Mouse (Mus musculus): Measurements from ENCODE around the gene Zfp46. TPM values are rescaled to one million over a fixed set of nuclear protein-coding genes. Genes with fewer than 3 reads are reported as not detected.

Gene Zfp46
- polyA plus RNA-seq, 1 experiment: 15.6 TPM

DNA sequence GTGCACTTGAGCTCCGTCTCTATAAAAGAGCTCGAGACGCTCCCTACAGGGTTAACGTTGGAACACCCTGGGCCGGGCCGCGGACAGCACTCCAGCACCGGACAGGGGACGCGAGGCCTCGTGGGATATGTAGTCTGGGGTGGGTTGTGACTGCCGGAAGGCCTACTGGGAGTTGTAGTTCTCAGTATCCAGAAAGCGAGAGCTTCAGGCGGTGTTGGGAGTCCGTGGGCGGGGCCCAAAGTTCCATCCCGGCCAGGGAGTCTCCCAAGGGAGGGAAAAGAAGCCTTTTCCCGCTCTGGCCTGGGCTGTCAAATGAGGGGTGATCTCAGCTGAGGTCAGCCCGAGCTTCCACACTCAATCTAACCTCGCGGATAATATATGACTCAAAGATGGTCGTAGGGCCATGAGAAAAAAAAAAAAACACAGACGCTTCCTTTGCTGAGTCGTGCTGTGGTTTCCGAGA, 896 bp downstream of the Zfp46 start:
- WGBS: under 1% methylated on average over 25 of the region's 25 CpGs
- H3K36me3 ChIP-seq (ENCODE audit: control insufficient read depth, insufficient read depth, low read length): peaks cover 8% of the 10 kb centered on the region
- H3K4me1 ChIP-seq (replicated peaks; ENCODE audit: control insufficient read depth, insufficient read depth, low read length): peaks cover 9% of the 10 kb centered on the region
- DNase-seq: peak; percentile 92
- H3K27ac ChIP-seq (ENCODE audit: control insufficient read depth, insufficient read depth, low read length): peak overlapping the region; percentile 43
- H3K27me3 ChIP-seq (ENCODE audit: control insufficient read depth, insufficient read depth, low read length): no peaks in the 10 kb centered on the region
- TF ChIP-seq POLR2A (IDR thresholded peaks at IDR 0.05; ENCODE audit: control insufficient read depth, extremely low read depth, insufficient read depth, low read length, poor library complexity) (0 out of 2 replicates have a peak, but pooled peaks have one; percentile 36), CTCF (IDR thresholded peaks at IDR 0.05; ENCODE audit: borderline replicate concordance, control insufficient read depth, extremely low read depth, insufficient read depth, low read length, poor library complexity) (no peak)
- H3K4me3 ChIP-seq (ENCODE audit: control insufficient read depth, insufficient read depth, low read length): peak overlapping the region; percentile 63

DNA sequence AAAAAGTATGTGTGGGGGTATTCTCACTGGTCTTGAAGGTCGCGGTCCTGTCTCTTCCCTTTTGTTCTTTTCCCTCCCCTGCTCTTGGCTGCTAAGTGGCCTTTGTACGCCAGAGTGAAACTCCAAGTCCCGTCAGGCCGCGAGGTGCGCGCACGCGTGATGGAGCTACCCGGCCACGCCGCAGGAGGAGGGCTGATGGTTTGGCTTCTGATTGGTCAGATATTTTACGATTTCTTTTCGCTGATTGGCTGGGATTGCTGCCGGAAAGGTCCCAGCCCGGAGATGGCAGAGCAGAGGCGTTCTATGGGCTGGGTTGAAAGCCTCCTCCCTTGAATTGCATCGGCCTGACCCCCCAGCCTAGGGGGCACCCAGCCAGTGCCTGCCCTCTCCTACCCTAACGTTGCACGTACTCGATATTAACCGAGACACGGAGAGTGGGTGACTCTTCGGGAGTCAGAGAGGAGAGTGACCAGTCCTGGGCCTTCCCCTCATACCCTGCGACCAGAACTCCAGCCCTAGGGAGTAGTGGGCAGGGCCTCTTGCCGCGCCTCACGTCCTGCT, 1.4 kb downstream of the Zfp46 start:
- H3K36me3 ChIP-seq (ENCODE audit: control insufficient read depth, insufficient read depth, low read length): peaks cover 13% of the 10 kb centered on the region
- H3K27ac ChIP-seq (ENCODE audit: control insufficient read depth, insufficient read depth, low read length): peak overlapping the region; percentile 43
- H3K4me1 ChIP-seq (replicated peaks; ENCODE audit: control insufficient read depth, insufficient read depth, low read length): peaks cover 9% of the 10 kb centered on the region
- H3K27me3 ChIP-seq (ENCODE audit: control insufficient read depth, insufficient read depth, low read length): no peaks in the 10 kb centered on the region
- H3K4me3 ChIP-seq (ENCODE audit: control insufficient read depth, insufficient read depth, low read length): peak overlapping the region; percentile 72
- DNase-seq: peak; percentile 96
- TF ChIP-seq CTCF (IDR thresholded peaks at IDR 0.05; ENCODE audit: borderline replicate concordance, control insufficient read depth, extremely low read depth, insufficient read depth, low read length, poor library complexity): peak; percentile 34; the same call in 1 of the 2 replicates
- TF ChIP-seq POLR2A (IDR thresholded peaks at IDR 0.05; ENCODE audit: control insufficient read depth, extremely low read depth, insufficient read depth, low read length, poor library complexity): peak; percentile 51; the same call in 1 of the 2 replicates
- WGBS: under 1% methylated on average over 29 of the region's 29 CpGs

DNA sequence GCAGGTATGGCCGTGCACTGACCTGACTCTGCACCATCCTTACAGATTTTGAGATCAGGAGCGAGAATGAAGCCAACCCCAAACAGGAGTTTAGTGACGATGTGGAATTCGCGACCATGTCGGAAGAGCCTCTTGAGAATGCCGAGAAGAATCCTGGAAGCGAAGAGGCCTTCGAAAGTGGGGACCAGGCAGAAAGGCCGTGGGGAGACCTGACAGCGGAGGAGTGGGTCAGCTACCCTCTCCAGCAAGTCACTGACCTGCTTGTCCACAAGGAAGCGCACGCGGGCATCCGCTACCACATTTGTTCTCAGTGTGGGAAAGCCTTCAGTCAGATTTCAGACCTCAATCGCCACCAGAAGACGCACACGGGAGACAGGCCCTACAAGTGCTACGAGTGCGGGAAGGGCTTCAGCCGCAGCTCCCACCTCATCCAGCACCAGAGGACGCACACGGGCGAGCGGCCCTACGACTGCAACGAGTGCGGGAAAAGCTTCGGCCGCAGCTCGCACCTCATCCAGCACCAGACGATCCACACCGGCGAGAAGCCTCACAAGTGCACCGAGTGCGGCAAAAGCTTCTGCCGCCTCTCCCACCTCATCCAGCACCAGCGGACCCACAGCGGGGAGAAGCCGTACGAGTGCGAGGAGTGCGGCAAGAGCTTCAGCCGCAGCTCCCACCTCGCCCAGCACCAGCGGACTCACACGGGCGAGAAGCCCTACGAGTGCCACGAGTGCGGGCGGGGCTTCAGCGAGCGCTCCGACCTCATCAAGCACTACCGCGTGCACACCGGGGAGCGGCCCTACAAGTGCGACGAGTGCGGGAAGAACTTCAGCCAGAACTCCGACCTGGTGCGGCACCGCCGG, 5.7 kb downstream of the Zfp46 start:
- H3K36me3 ChIP-seq (ENCODE audit: control insufficient read depth, insufficient read depth, low read length): peaks cover 41% of the 10 kb centered on the region
- TF ChIP-seq POLR2A (IDR thresholded peaks at IDR 0.05; ENCODE audit: control insufficient read depth, extremely low read depth, insufficient read depth, low read length, poor library complexity): no peak
- peaks cover 3% of the 10 kb centered on the region; the same call in 1 of the 2 replicates for H3K4me1 ChIP-seq (replicated peaks; ENCODE audit: control insufficient read depth, insufficient read depth, low read length)
- no peak overlapping the region for H3K27ac ChIP-seq (ENCODE audit: control insufficient read depth, insufficient read depth, low read length)
- no peak for DNase-seq
- H3K27me3 ChIP-seq (ENCODE audit: control insufficient read depth, insufficient read depth, low read length): no peaks in the 10 kb centered on the region
- WGBS: 97% methylated on average over 66 of the region's 66 CpGs
- H3K4me3 ChIP-seq (ENCODE audit: control insufficient read depth, insufficient read depth, low read length): no peak overlapping the region

DNA sequence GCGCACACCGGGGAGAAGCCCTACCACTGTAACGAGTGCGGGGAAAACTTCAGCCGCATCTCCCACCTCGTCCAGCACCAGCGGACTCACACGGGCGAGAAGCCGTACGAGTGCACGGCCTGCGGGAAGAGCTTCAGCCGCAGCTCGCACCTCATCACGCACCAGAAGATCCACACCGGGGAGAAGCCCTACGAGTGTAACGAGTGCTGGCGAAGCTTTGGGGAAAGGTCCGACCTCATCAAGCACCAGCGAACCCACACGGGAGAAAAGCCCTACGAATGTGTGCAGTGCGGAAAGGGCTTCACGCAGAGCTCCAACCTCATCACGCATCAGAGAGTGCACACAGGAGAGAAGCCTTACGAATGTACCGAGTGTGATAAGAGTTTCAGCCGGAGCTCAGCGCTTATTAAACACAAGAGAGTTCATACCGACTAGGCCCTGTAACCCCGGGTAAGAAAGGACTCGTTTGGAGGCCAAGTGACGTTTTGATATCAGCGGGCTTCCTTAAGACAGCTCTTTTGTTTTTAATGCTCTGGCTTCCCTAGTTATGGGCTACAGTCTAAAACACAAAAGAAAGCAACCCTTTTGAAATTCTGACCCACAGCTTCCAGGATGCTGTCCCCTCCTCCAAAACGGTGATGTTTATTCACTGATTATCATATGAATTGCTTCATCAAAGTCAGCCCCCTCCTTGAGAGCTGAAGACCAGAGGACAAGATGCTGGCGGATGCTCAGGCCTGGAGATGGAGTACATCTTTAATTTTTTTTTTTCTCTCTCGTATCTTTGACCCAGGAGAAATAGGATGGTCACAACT, 6.5 kb downstream of the Zfp46 start:
- no peak for DNase-seq
- Histone ChIP-seq H3K27me3 (ENCODE audit: control insufficient read depth, insufficient read depth, low read length) (no peaks in the 10 kb centered on the region), H3K4me1 (replicated peaks; ENCODE audit: control insufficient read depth, insufficient read depth, low read length) (0 out of 2 replicates have a peak, but pooled peaks cover 3% of the 10 kb centered on the region), H3K4me3 (ENCODE audit: control insufficient read depth, insufficient read depth, low read length) (no peak overlapping the region), H3K27ac (ENCODE audit: control insufficient read depth, insufficient read depth, low read length) (no peak overlapping the region), H3K36me3 (ENCODE audit: control insufficient read depth, insufficient read depth, low read length) (peaks cover 41% of the 10 kb centered on the region)
- WGBS: 96% methylated on average over 39 of the region's 39 CpGs
- TF ChIP-seq CTCF (IDR thresholded peaks at IDR 0.05; ENCODE audit: borderline replicate concordance, control insufficient read depth, extremely low read depth, insufficient read depth, low read length, poor library complexity) (no peak), POLR2A (IDR thresholded peaks at IDR 0.05; ENCODE audit: control insufficient read depth, extremely low read depth, insufficient read depth, low read length, poor library complexity) (no peak)

DNA sequence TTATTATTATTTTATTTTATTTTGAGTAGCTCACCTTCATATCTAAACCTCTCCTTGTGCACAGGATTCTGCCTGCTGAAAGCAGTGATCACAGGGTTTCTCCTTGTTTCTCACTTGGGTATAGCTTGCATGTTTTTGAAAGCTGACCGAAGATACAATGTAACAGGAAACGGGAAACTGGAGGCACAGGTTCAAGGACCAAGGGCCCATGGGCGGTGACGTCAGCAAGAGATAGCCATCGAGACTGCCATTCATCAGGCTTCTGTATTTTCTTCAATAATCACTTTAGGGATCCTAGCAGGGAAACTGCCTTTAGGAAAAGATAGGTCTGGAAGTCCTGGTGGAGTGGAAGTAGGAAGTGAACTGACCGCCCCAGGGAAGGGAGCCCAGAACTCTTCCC, 7.2 kb downstream of the Zfp46 start:
- Histone ChIP-seq H3K36me3 (ENCODE audit: control insufficient read depth, insufficient read depth, low read length) (peaks cover 41% of the 10 kb centered on the region), H3K4me3 (ENCODE audit: control insufficient read depth, insufficient read depth, low read length) (no peak overlapping the region), H3K27me3 (ENCODE audit: control insufficient read depth, insufficient read depth, low read length) (no peaks in the 10 kb centered on the region), H3K27ac (ENCODE audit: control insufficient read depth, insufficient read depth, low read length) (no peak overlapping the region), H3K4me1 (replicated peaks; ENCODE audit: control insufficient read depth, insufficient read depth, low read length) (0 out of 2 replicates have a peak, but pooled peaks cover 1% of the 10 kb centered on the region)
- DNase-seq: no peak
- 96% methylated on average over 6 of the region's 6 CpGs for WGBS
- no peak for TF ChIP-seq POLR2A (IDR thresholded peaks at IDR 0.05; ENCODE audit: control insufficient read depth, extremely low read depth, insufficient read depth, low read length, poor library complexity)
- no peak for TF ChIP-seq CTCF (IDR thresholded peaks at IDR 0.05; ENCODE audit: borderline replicate concordance, control insufficient read depth, extremely low read depth, insufficient read depth, low read length, poor library complexity)

DNA sequence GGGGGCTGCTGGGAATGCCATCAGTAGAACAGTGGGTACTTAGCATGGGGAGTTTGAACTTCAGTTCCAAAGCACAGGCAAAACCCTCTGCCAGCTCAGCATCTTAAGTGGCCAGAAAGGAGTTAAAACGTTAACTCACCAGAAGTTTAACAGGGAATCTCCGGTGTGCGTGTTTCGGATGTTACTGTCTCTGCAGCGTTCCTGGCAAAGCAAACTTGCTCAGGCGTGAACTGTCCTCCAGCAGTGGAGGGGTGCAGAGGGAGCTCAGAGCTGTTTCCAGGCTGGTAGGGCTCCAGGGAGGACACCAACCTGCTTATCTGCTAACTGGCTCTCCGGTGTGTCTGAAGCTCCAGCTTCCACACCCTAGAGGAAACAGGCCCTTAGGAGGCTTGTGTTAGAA, 11.5 kb downstream of the Zfp46 start:
- TF ChIP-seq CTCF (IDR thresholded peaks at IDR 0.05; ENCODE audit: borderline replicate concordance, control insufficient read depth, extremely low read depth, insufficient read depth, low read length, poor library complexity) (no peak), POLR2A (IDR thresholded peaks at IDR 0.05; ENCODE audit: control insufficient read depth, extremely low read depth, insufficient read depth, low read length, poor library complexity) (no peak)
- DNase-seq: no peak
- Histone ChIP-seq H3K27me3 (ENCODE audit: control insufficient read depth, insufficient read depth, low read length) (no peaks in the 10 kb centered on the region), H3K4me3 (ENCODE audit: control insufficient read depth, insufficient read depth, low read length) (no peak overlapping the region), H3K27ac (ENCODE audit: control insufficient read depth, insufficient read depth, low read length) (no peak overlapping the region), H3K4me1 (replicated peaks; ENCODE audit: control insufficient read depth, insufficient read depth, low read length) (no peaks in the 10 kb centered on the region), H3K36me3 (ENCODE audit: control insufficient read depth, insufficient read depth, low read length) (peaks cover 27% of the 10 kb centered on the region)
- 91% methylated on average over 7 of the region's 7 CpGs for WGBS
